Mouse (Mus musculus) lung, adult 2 months (tissue): ENCODE data around the gene Msi1.

Experiments
- CTCF ChIP-seq: fragments of 200-500 bp; IDR thresholded peaks from 2 replicates; pipeline ENCODE4 v1.5.1; 2011; ENCODE audit warnings: mild to moderate bottlenecking, low read length, control low read depth; ENCODE audit not compliant: insufficient read depth
- POLR2A ChIP-seq: fragments of 200-500 bp; IDR thresholded peaks from 2 replicates; pipeline ENCODE4 v1.6.1; 2011; ENCODE audit warnings: low read depth, mild to moderate bottlenecking, control low read depth, low read length, borderline replicate concordance; ENCODE audit errors: extremely low read depth

DNA sequence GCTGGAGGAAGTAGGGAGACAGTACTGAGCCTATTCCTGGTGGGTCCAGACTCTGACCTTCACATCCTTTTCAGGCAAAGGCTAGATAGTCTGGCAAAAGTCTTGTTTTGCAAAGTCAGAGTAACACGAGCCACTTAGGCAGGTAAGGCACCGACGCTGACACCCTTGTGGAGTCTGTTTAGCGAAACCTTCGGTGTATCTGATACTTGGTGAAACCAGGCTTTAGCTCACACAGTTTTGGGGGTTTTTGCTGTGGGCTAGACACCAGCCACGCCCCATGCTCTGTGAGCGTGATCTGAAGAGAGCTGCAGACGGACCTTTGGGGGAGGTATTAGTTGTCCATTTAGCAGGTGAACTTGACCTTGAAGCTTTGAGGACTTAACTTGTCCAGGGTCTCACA is 3.8 kb downstream of the Msi1 start:
- TF ChIP-seq CTCF (no peak), POLR2A (no peak)
